Mouse (Mus musculus) cerebellum, postnatal 36 days (tissue): ENCODE data around the gene Ncapg2.

Experiments
- DNase-seq, 2 experiments: peaks; one replicate each; pipeline ENCODE4 v3.0.0; 2021 to 2022; ENCODE audit warnings: mixed read lengths in 2 of 2

The Ncapg2 gene

GRCm38 (mm10) chr12:116449536-116449935 is 44.3 kb downstream of the Ncapg2 start:
- DNase-seq = no peak

GRCm38 (mm10) chr12:116460379-116461065 is 55.3 kb downstream of the Ncapg2 start:
- DNase-seq = no peak

GRCm38 (mm10) chr12:116467030-116467429 is 61.8 kb downstream of the Ncapg2 start:
- no peak for DNase-seq

GRCm38 (mm10) chr12:116468348-116468747 is 63.1 kb downstream of the Ncapg2 start:
- no peak for DNase-seq

- DNase-seq = no peak
These were observed 63.9 kb downstream of the Ncapg2 start for GRCm38 (mm10) chr12:116469096-116469495.

GRCm38 (mm10) chr12:116473264-116473663 is 68.1 kb downstream of the Ncapg2 start:
- DNase-seq = no peak

- no peak for DNase-seq
These were observed 68.6 kb downstream of the Ncapg2 start for GRCm38 (mm10) chr12:116473761-116474160.

GRCm38 (mm10) chr12:116474676-116475075 is 69.5 kb downstream of the Ncapg2 start:
- DNase-seq = no peak

GRCm38 (mm10) chr12:116478771-116479170 is 73.6 kb downstream of the Ncapg2 start:
- DNase-seq = no peak

- peak in 1 of 2 experiments; percentile 23 for DNase-seq
These were observed 76.7 kb downstream of the Ncapg2 start for GRCm38 (mm10) chr12:116481921-116482320.

- DNase-seq = no peak
These were observed 78.4 kb downstream of the Ncapg2 start for GRCm38 (mm10) chr12:116483581-116483980.

- DNase-seq = no peak
These were observed 79.8 kb downstream of the Ncapg2 start for GRCm38 (mm10) chr12:116484991-116485390.

GRCm38 (mm10) chr12:116485591-116486403 is 80.6 kb downstream of the Ncapg2 start, which contains the start of gene Ptprn2:
Gene Ptprn2 (plus strand): TSS chr12:116485720.
- DNase-seq = peak; percentile 78 to 84

GRCm38 (mm10) chr12:116486404-116486730 is 81.2 kb downstream of the Ncapg2 start:
- DNase-seq = no peak

GRCm38 (mm10) chr12:116488836-116489235 is 83.6 kb downstream of the Ncapg2 start:
- DNase-seq = no peak

- DNase-seq = no peak
These were observed 85.6 kb downstream of the Ncapg2 start for GRCm38 (mm10) chr12:116490575-116491356.

- no peak for DNase-seq
These were observed 93.5 kb downstream of the Ncapg2 start for GRCm38 (mm10) chr12:116498666-116499065.

GRCm38 (mm10) chr12:116500652-116501051 is 95.5 kb downstream of the Ncapg2 start:
- peak in 1 of 2 experiments; percentile 31 for DNase-seq

- DNase-seq = no peak
These were observed 107.3 kb downstream of the Ncapg2 start for GRCm38 (mm10) chr12:116512482-116512881.
